Mouse (Mus musculus): ENCODE results near the gene H6pd. TPM values are rescaled to one million over a fixed set of nuclear protein-coding genes. Genes with fewer than 3 reads are reported as not detected.

The H6pd gene
- total and polyA plus RNA-seq, 3 experiments, result 6.9 to 10.8 TPM; not detected in 1

DNA sequence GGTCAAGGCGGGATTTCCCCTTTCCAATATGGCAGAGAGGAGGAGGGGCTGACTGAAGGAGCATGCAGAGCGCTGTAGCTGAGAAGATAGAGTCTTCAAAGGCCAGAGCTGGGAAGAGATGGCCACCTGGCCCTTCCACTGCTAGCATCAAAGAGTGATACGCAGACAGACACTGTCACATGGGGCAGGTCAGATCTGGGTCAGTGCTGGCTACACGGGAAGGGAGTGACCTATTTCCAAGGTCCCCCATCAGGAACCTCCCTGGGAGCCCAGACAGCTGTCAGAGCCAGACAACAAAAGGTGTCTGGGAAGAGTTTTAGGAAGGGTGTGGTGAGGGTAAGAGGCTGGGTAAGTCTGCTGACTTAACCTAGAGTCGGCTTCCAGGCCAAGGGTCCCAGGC, 71.9 kb downstream of the H6pd start:
- no peaks in the 10 kb centered on the region for H3K36me3 ChIP-seq (ENCODE audit: control insufficient read depth in 1 of 2, insufficient read depth in 2 of 2, low read length in 2 of 2)
- H3K9me3 ChIP-seq (replicated peaks; ENCODE audit: insufficient read depth, low read length), result no peaks in the 10 kb centered on the region
- no peak overlapping the region for H3K9ac ChIP-seq (ENCODE audit: control insufficient read depth, low read depth, low read length, poor library complexity, severe bottlenecking)
- no peak overlapping the region for H3K4me3 ChIP-seq (ENCODE audit: control insufficient read depth in 1 of 2, insufficient read depth in 1 of 2, low read depth in 2 of 2, low read length in 2 of 2)
- no peak for TF ChIP-seq ZNF384 (IDR thresholded peaks at IDR 0.05; ENCODE audit: low read depth, low read length)
- TF ChIP-seq MAFK (IDR thresholded peaks at IDR 0.05; ENCODE audit: borderline replicate concordance, low read depth, low read length), result no peak
- TF ChIP-seq RCOR1 (IDR thresholded peaks at IDR 0.05; ENCODE audit: low read depth, low read length), result no peak
- no peak for TF ChIP-seq GABPA (IDR thresholded peaks at IDR 0.05; ENCODE audit: low read depth, low read length)
- TF ChIP-seq NRF1 (IDR thresholded peaks at IDR 0.05; ENCODE audit: insufficient read depth, low read depth, low read length, poor library complexity, severe bottlenecking), result no peak
- no peak for TF ChIP-seq SIN3A (IDR thresholded peaks at IDR 0.05; ENCODE audit: low read length)
- no peak for TF ChIP-seq CTCF (IDR thresholded peaks at IDR 0.05 in 2 of 3, conservative IDR thresholded peaks at IDR 0.05 in 1 of 3; ENCODE audit: control insufficient read depth in 1 of 3, insufficient read depth in 1 of 3, low read depth in 2 of 3, low read length in 3 of 3, poor library complexity in 1 of 3, severe bottlenecking in 1 of 3)
- H3K27ac ChIP-seq (ENCODE audit: control insufficient read depth, low read depth, low read length), result no peak overlapping the region
- no peaks in the 10 kb centered on the region for H3K79me2 ChIP-seq (ENCODE audit: control insufficient read depth, insufficient read depth, low read length, poor library complexity)
- DNase-seq (ENCODE audit: low read depth, low spot score), result no peak
- H3K4me1 ChIP-seq (ENCODE audit: control insufficient read depth in 1 of 2, insufficient read depth in 2 of 2, low read length in 2 of 2), result no peaks in the 10 kb centered on the region
- peaks cover 3 to 17% of the 10 kb centered on the region in 2 experiments for H3K27me3 ChIP-seq (ENCODE audit: control insufficient read depth in 1 of 2, insufficient read depth in 2 of 2, low read length in 2 of 2)

DNA sequence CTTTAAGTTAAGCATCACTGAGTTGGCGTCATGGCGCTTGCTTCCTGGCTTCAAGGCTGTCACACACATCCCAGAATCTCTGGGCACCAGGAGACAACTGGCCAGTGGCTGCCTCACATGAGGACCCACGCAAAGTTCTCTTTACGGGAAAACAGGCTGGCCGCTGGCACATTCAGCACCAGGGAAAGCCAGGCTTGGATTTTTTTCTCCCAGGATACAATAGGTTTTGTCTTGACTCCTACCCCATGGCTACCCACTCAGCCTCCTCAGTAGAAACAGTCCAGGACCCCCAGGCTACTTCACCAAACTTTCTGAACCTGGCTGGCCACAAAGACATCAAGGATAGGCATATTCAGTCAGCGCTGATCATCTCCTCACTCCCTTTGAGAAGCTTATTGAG, 73.4 kb downstream of the H6pd start:
- Histone ChIP-seq H3K79me2 (ENCODE audit: control insufficient read depth, insufficient read depth, low read length, poor library complexity) (no peaks in the 10 kb centered on the region), H3K36me3 (ENCODE audit: control insufficient read depth in 1 of 2, insufficient read depth in 2 of 2, low read length in 2 of 2) (no peaks in the 10 kb centered on the region), H3K9ac (ENCODE audit: control insufficient read depth, low read depth, low read length, poor library complexity, severe bottlenecking) (no peak overlapping the region), H3K27ac (ENCODE audit: control insufficient read depth, low read depth, low read length) (no peak overlapping the region), H3K9me3 (replicated peaks; ENCODE audit: insufficient read depth, low read length) (no peaks in the 10 kb centered on the region), H3K4me1 (ENCODE audit: control insufficient read depth in 1 of 2, insufficient read depth in 2 of 2, low read length in 2 of 2) (no peaks in the 10 kb centered on the region), H3K4me3 (ENCODE audit: control insufficient read depth in 1 of 2, insufficient read depth in 1 of 2, low read depth in 2 of 2, low read length in 2 of 2) (no peak overlapping the region), H3K27me3 (ENCODE audit: control insufficient read depth in 1 of 2, insufficient read depth in 2 of 2, low read length in 2 of 2) (peaks cover 3 to 16% of the 10 kb centered on the region in 2 experiments)
- DNase-seq (ENCODE audit: low read depth, low spot score), result no peak
- no peak for TF ChIP-seq KAT2A (conservative IDR thresholded peaks at IDR 0.05; ENCODE audit: low read depth, low read length)
- TF ChIP-seq RAD21 (IDR thresholded peaks at IDR 0.05; ENCODE audit: low read depth, low read length), result no peak
- no peak for TF ChIP-seq CTCF (IDR thresholded peaks at IDR 0.05 in 2 of 3, conservative IDR thresholded peaks at IDR 0.05 in 1 of 3; ENCODE audit: control insufficient read depth in 1 of 3, insufficient read depth in 1 of 3, low read depth in 2 of 3, low read length in 3 of 3, poor library complexity in 1 of 3, severe bottlenecking in 1 of 3)
- TF ChIP-seq POLR2AphosphoS5 (IDR thresholded peaks at IDR 0.05; ENCODE audit: borderline replicate concordance, low read depth, low read length), result no peak
- no peak for TF ChIP-seq ZC3H11A (IDR thresholded peaks at IDR 0.05; ENCODE audit: low read depth, low read length)
- TF ChIP-seq TBP (IDR thresholded peaks at IDR 0.05; ENCODE audit: low read depth, low read length), result no peak
- TF ChIP-seq ELF1 (IDR thresholded peaks at IDR 0.05; ENCODE audit: low read depth, low read length), result no peak
- TF ChIP-seq CHD2 (IDR thresholded peaks at IDR 0.05; ENCODE audit: low read length), result no peak
- TF ChIP-seq GABPA (IDR thresholded peaks at IDR 0.05; ENCODE audit: low read depth, low read length), result no peak
- TF ChIP-seq E2F4 (IDR thresholded peaks at IDR 0.05; ENCODE audit: borderline replicate concordance, low read depth, low read length), result no peak
- TF ChIP-seq MAZ (IDR thresholded peaks at IDR 0.05; ENCODE audit: low read depth, low read length), result no peak
- TF ChIP-seq NRF1 (IDR thresholded peaks at IDR 0.05; ENCODE audit: insufficient read depth, low read depth, low read length, poor library complexity, severe bottlenecking), result no peak
- TF ChIP-seq HCFC1 (IDR thresholded peaks at IDR 0.05; ENCODE audit: low read depth, low read length), result no peak
- no peak for TF ChIP-seq MAX (IDR thresholded peaks at IDR 0.05; ENCODE audit: low read length)
